Mouse (Mus musculus) kidney, postnatal 0 days (tissue): ENCODE results near the gene Lcmt1. TPM values are rescaled to one million over a fixed set of nuclear protein-coding genes. Genes with fewer than 3 reads are reported as not detected.

Experiments
- ATAC-seq: fragments of 200-750 bp; cut with Nextera tagmentation; replicated peaks from 2 replicates; pipeline ENCODE4 v1.8.0; 2017; ENCODE audit warnings: low read depth, moderate number of reproducible peaks, moderate TSS enrichment, moderate library complexity; ENCODE audit not compliant: low FRiP score
- DNase-seq: peaks from one replicate; pipeline ENCODE4 v3.0.0-alpha.2; 2016; ENCODE audit warnings: low spot score
- H3K27ac ChIP-seq: fragments of 300-500 bp; sonication (generic); 2 replicates; pipeline ENCODE4 v1.5.1; 2014; ENCODE audit warnings: mild to moderate bottlenecking
- H3K27me3 ChIP-seq: fragments of 300-500 bp; sonication (generic); 2 replicates; pipeline ENCODE4 v1.6.1; 2014; ENCODE audit warnings: low read length, mixed read lengths; ENCODE audit not compliant: insufficient read depth
- H3K36me3 ChIP-seq: fragments of 300-500 bp; sonication (generic); 2 replicates; pipeline ENCODE4 v1.6.1; 2014; ENCODE audit warnings: low read length, mixed read lengths; ENCODE audit not compliant: insufficient read depth
- H3K4me1 ChIP-seq: fragments of 300-500 bp; sonication (generic); replicated peaks from 2 replicates; pipeline ENCODE4 v1.6.1; 2014; ENCODE audit warnings: antibody characterized with exemption, low read length, mixed read lengths; ENCODE audit not compliant: insufficient read depth
- H3K4me2 ChIP-seq: fragments of 300-500 bp; sonication (generic); 2 replicates; pipeline ENCODE4 v1.6.1; 2014; ENCODE audit warnings: mild to moderate bottlenecking, low read length, moderate library complexity, mixed read lengths
- H3K4me3 ChIP-seq: fragments of 300-500 bp; sonication (generic); replicated peaks from 2 replicates; pipeline ENCODE4 v1.5.1; 2014; ENCODE audit warnings: low read depth, low read length
- H3K9ac ChIP-seq: fragments of 300-500 bp; sonication (generic); 2 replicates; pipeline ENCODE4 v1.6.1; 2014; ENCODE audit warnings: low read depth, low read length
- H3K9me3 ChIP-seq: fragments of 300-500 bp; sonication (generic); replicated peaks from 2 replicates; pipeline ENCODE4 v1.6.1; 2016; ENCODE audit warnings: low read length, inconsistent platforms, mixed read lengths
- CTCF ChIP-seq: IDR thresholded peaks from 2 replicates; pipeline ENCODE4 v1.5.1; 2016; ENCODE audit warnings: antibody characterized with exemption, low read depth, mild to moderate bottlenecking, moderate library complexity
- WGBS: fragments of 180-500 bp; shearing (Covaris S2); extraction: QIAGEN DNeasy Blood & Tissue Kit; methylation state at CpG from one replicate; pipeline ENCODE4 v1.1.7; 2014; 5-methylcytosine and 5-hydroxymethylcytosine counted together
- polyA plus RNA-seq: library from polyadenylated mRNA; unstranded; fragments of >200 nt; fragmentation: Nextera tagmentation; extraction: Ambion mirVana; gene quantifications from 2 replicates; pipeline ENCODE4 v1.2.1, GENCODE M21; 2015

Lcmt1 gene
- polyA plus RNA-seq, 1 experiment from 2014 or later, result 57.0 TPM

- peaks cover 4% of the 10 kb centered on the region; the same call in 1 of the 2 replicates for H3K4me1 ChIP-seq
- ATAC-seq (no peak; the same call in 1 of the 2 replicates), DNase-seq (no peak)
- no peak overlapping the region for H3K27ac ChIP-seq
- no peak overlapping the region for H3K4me3 ChIP-seq
- WGBS, result 66% methylated on average over 6 of the region's 6 CpGs
- no peaks in the 10 kb centered on the region for H3K9me3 ChIP-seq
- no peaks in the 10 kb centered on the region for H3K27me3 ChIP-seq
- H3K36me3 ChIP-seq, result peaks cover 8% of the 10 kb centered on the region; the same call in 1 of the 2 replicates
- H3K4me2 ChIP-seq, result no peak overlapping the region
- H3K9ac ChIP-seq, result no peak overlapping the region
- no peak for TF ChIP-seq CTCF
Measured at GRCm38 (mm10) chr7:123389686-123390280, 20.2 kb downstream of the Lcmt1 start.

GRCm38 (mm10) chr7:123394271-123394670, 24.7 kb downstream of the Lcmt1 start:
- Histone ChIP-seq H3K27me3 (no peaks in the 10 kb centered on the region), H3K4me3 (no peak overlapping the region), H3K4me2 (no peak overlapping the region), H3K4me1 (no peaks in the 10 kb centered on the region), H3K9me3 (no peaks in the 10 kb centered on the region), H3K9ac (no peak overlapping the region), H3K27ac (no peak overlapping the region), H3K36me3 (no peaks in the 10 kb centered on the region)
- WGBS, result 87% methylated on average over 6 of the region's 6 CpGs
- TF ChIP-seq CTCF, result no peak
- no peak for ATAC-seq
- DNase-seq, result no peak

GRCm38 (mm10) chr7:123396900-123397299, 27.3 kb downstream of the Lcmt1 start:
- H3K36me3 ChIP-seq, result 0 out of 2 replicates have a peak, but pooled peaks cover 10% of the 10 kb centered on the region
- DNase-seq (no peak), ATAC-seq (no peak)
- no peaks in the 10 kb centered on the region for H3K9me3 ChIP-seq
- H3K4me2 ChIP-seq, result no peak overlapping the region
- no peak for TF ChIP-seq CTCF
- H3K9ac ChIP-seq, result no peak overlapping the region
- WGBS, result 93% methylated on average over 5 of the region's 5 CpGs
- no peak overlapping the region for H3K4me3 ChIP-seq
- no peak overlapping the region for H3K27ac ChIP-seq
- H3K27me3 ChIP-seq, result no peaks in the 10 kb centered on the region
- H3K4me1 ChIP-seq, result no peaks in the 10 kb centered on the region

- no peak overlapping the region for H3K4me3 ChIP-seq
- no peak overlapping the region for H3K27ac ChIP-seq
- TF ChIP-seq CTCF, result no peak
- 0 out of 2 replicates have a peak, but pooled peaks cover 10% of the 10 kb centered on the region for H3K36me3 ChIP-seq
- no peak for DNase-seq
- no peak for ATAC-seq
- H3K4me1 ChIP-seq, result no peaks in the 10 kb centered on the region
- no peak overlapping the region for H3K9ac ChIP-seq
- no peaks in the 10 kb centered on the region for H3K9me3 ChIP-seq
- no peak overlapping the region for H3K4me2 ChIP-seq
- no peaks in the 10 kb centered on the region for H3K27me3 ChIP-seq
- WGBS, result 40% methylated on average over 8 of the region's 8 CpGs
Measured at GRCm38 (mm10) chr7:123397369-123397768, 27.8 kb downstream of the Lcmt1 start.

- Histone ChIP-seq H3K4me1 (no peaks in the 10 kb centered on the region), H3K27me3 (no peaks in the 10 kb centered on the region), H3K4me3 (no peak overlapping the region), H3K36me3 (0 out of 2 replicates have a peak, but pooled peaks cover 10% of the 10 kb centered on the region), H3K4me2 (no peak overlapping the region), H3K9me3 (no peaks in the 10 kb centered on the region), H3K27ac (no peak overlapping the region), H3K9ac (no peak overlapping the region)
- DNase-seq, result no peak
- no peak for ATAC-seq
- no peak for TF ChIP-seq CTCF
- 91% methylated on average over 8 of the region's 8 CpGs for WGBS
Measured at GRCm38 (mm10) chr7:123397931-123398330, 28.3 kb downstream of the Lcmt1 start.

- no peak overlapping the region for H3K4me3 ChIP-seq
- H3K27me3 ChIP-seq, result no peaks in the 10 kb centered on the region
- no peak overlapping the region for H3K4me2 ChIP-seq
- peak; percentile 49; the same call in 1 of the 2 replicates for ATAC-seq
- DNase-seq, result peak; percentile 95
- H3K9ac ChIP-seq, result no peak overlapping the region
- H3K9me3 ChIP-seq, result no peaks in the 10 kb centered on the region
- WGBS, result 26% methylated on average over 7 of the region's 7 CpGs
- no peak overlapping the region for H3K27ac ChIP-seq
- peak; percentile 83 for TF ChIP-seq CTCF
- 0 out of 2 replicates have a peak, but pooled peaks cover 10% of the 10 kb centered on the region for H3K36me3 ChIP-seq
- H3K4me1 ChIP-seq, result no peaks in the 10 kb centered on the region
Measured at GRCm38 (mm10) chr7:123398828-123399227, 29.2 kb downstream of the Lcmt1 start.
